Mouse (Mus musculus): Measurements from ENCODE around the gene Arhgef28.

GRCm38 (mm10) chr13:98062843-98063242 lies 143.4 kb downstream of the Arhgef28 start:
- no peak for TF ChIP-seq CTCF (IDR thresholded peaks at IDR 0.05; ENCODE audit: borderline replicate concordance, insufficient read depth, low read length)
- TF ChIP-seq POLR2A (IDR thresholded peaks at IDR 0.05; ENCODE audit: low read depth, low read length), result no peak
